8 mouse cellular contexts compared by ENCODE assay signal in the genomic region with DNA sequence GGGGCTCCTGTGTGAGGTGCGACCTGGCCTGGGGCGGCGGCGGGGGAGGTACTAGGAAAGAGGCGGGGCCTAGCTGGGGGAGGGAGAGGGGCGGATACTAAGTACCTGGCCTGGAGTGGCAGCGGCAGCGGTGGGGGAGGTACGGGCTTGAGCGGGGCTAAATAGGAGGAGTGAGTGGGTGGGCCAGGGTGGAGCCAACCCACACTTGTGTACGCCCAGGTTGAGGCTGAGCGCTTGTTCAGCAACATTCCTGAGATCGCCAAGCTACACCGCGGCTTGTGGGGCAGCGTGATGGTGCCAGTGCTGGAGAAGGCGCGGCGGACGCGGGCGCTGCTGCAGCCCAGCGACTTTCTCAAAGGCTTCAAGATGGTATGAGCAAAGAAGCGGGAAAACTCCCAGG. TPM values are rescaled to one million over a fixed set of nuclear protein-coding genes. Genes with fewer than 3 reads are reported as not detected.
A peak's percentile ranks its signal among the peaks of the same experiment; 100 is the strongest.
DNase-seq lines count a peak whose midpoint lies in the region; ATAC-seq and TF ChIP-seq lines count a peak whose summit lies in the region.

No protein-coding gene starts in this region.

- H3K27ac ChIP-seq in heart, postnatal 0 days (ENCODE audit: low read depth): no peak overlapping the region
- peak overlapping the region; percentile 82 for H3K27ac ChIP-seq in embryonic facial prominence, embryonic 14.5 days (replicated peaks; ENCODE audit: low read depth, low read length)
- peak overlapping the region; percentile 87 for H3K27ac ChIP-seq in lung, embryonic 16.5 days (ENCODE audit: low read length)
- peak overlapping the region; percentile 90 for H3K27ac ChIP-seq in stomach, postnatal 0 days (replicated peaks)

- H3K9ac ChIP-seq in heart, postnatal 0 days (replicated peaks; ENCODE audit: low read depth, low read length): no peak overlapping the region
- peak overlapping the region; percentile 19; the same call in 1 of the 2 replicates for H3K9ac ChIP-seq in embryonic facial prominence, embryonic 14.5 days (ENCODE audit: low read depth, low read length)
- H3K9ac ChIP-seq in lung, embryonic 16.5 days (ENCODE audit: low read length): peak overlapping the region; percentile 44; the same call in 1 of the 2 replicates
- peak overlapping the region; percentile 41; the same call in 1 of the 2 replicates for H3K9ac ChIP-seq in stomach, postnatal 0 days (ENCODE audit: low read length)

- TF ChIP-seq CTCF in heart, postnatal 0 days (IDR thresholded peaks at IDR 0.05; ENCODE audit: low read depth): no peak
- TF ChIP-seq CTCF in stomach, postnatal 0 days (IDR thresholded peaks at IDR 0.05; ENCODE audit: low read depth): no peak

- H3K4me2 ChIP-seq in heart, postnatal 0 days (ENCODE audit: low read depth, low read length): peak overlapping the region; percentile 49
- H3K4me2 ChIP-seq in embryonic facial prominence, embryonic 14.5 days (ENCODE audit: low read depth, low read length): peak overlapping the region; percentile 64
- peak overlapping the region; percentile 60 for H3K4me2 ChIP-seq in lung, embryonic 16.5 days (ENCODE audit: low read depth, low read length)
- H3K4me2 ChIP-seq in stomach, postnatal 0 days (replicated peaks; ENCODE audit: low read depth): peak overlapping the region; percentile 69

- ATAC-seq in heart, postnatal 0 days (ENCODE audit: insufficient read depth, low read depth): peak; percentile 30
- ATAC-seq in embryonic facial prominence, embryonic 14.5 days (ENCODE audit: low read depth): peak; percentile 87
- peak; percentile 92 for ATAC-seq in lung, embryonic 16.5 days (ENCODE audit: low read depth)
- ATAC-seq in stomach, postnatal 0 days (ENCODE audit: low FRiP score, low TSS enrichment): peak; percentile 87

- no peaks in the 10 kb centered on the region for H3K9me3 ChIP-seq in heart, postnatal 0 days (replicated peaks; ENCODE audit: control insufficient read depth, low read length)
- no peaks in the 10 kb centered on the region for H3K9me3 ChIP-seq in embryonic facial prominence, embryonic 14.5 days (ENCODE audit: control insufficient read depth, low read length)
- no peaks in the 10 kb centered on the region for H3K9me3 ChIP-seq in lung, embryonic 16.5 days (ENCODE audit: control insufficient read depth, low read length)
- H3K9me3 ChIP-seq in stomach, postnatal 0 days (ENCODE audit: control insufficient read depth, low read length): no peaks in the 10 kb centered on the region

- WGBS in heart, postnatal 0 days: 27% methylated on average over 24 of the region's 24 CpGs
- 13% methylated on average over 21 of the region's 24 CpGs for WGBS in embryonic facial prominence, embryonic 14.5 days
- 16% methylated on average over 24 of the region's 24 CpGs for WGBS in lung, embryonic 16.5 days
- WGBS in stomach, postnatal 0 days: 16% methylated on average over 23 of the region's 24 CpGs

- 0 out of 2 replicates have a peak, but pooled peaks cover 8% of the 10 kb centered on the region for H3K4me1 ChIP-seq in heart, postnatal 0 days (ENCODE audit: control insufficient read depth, insufficient read depth)
- 0 out of 2 replicates have a peak, but pooled peaks cover 14% of the 10 kb centered on the region for H3K4me1 ChIP-seq in embryonic facial prominence, embryonic 14.5 days (ENCODE audit: control insufficient read depth, insufficient read depth, low read length)
- peaks cover 13% of the 10 kb centered on the region for H3K4me1 ChIP-seq in lung, embryonic 16.5 days (replicated peaks; ENCODE audit: control insufficient read depth, insufficient read depth, low read length)
- no peaks in the 10 kb centered on the region for H3K4me1 ChIP-seq in stomach, postnatal 0 days (replicated peaks; ENCODE audit: control insufficient read depth, insufficient read depth)

- peak; percentile 13 for DNase-seq in heart, postnatal 0 days (ENCODE audit: low spot score)
- DNase-seq in heart, postnatal 36 days: no peak
- peak; percentile 94 for DNase-seq in embryonic facial prominence, embryonic 14.5 days (ENCODE audit: low spot score)
- peak; percentile 95 for DNase-seq in kidney, adult 9 months
- DNase-seq in stomach, postnatal 0 days (ENCODE audit: low spot score): peak; percentile 94
- DNase-seq in frontal cortex, adult 2 months (ENCODE audit: extremely low spot score in 1 of 2, low spot score in 1 of 2): no peak
- no peak for DNase-seq in spleen, adult 12 weeks (ENCODE audit: low spot score)

- no peaks in the 10 kb centered on the region; the same call in 1 of the 2 replicates for H3K27me3 ChIP-seq in heart, postnatal 0 days (ENCODE audit: control insufficient read depth, insufficient read depth, low read length)
- no peaks in the 10 kb centered on the region; the same call in 1 of the 2 replicates for H3K27me3 ChIP-seq in embryonic facial prominence, embryonic 14.5 days (replicated peaks; ENCODE audit: control insufficient read depth, insufficient read depth, low read length)
- no peaks in the 10 kb centered on the region for H3K27me3 ChIP-seq in lung, embryonic 16.5 days (ENCODE audit: control insufficient read depth, insufficient read depth, low read depth, low read length)
- H3K27me3 ChIP-seq in stomach, postnatal 0 days (ENCODE audit: control insufficient read depth, insufficient read depth, low read length): no peaks in the 10 kb centered on the region

- H3K36me3 ChIP-seq in heart, postnatal 0 days (replicated peaks; ENCODE audit: control insufficient read depth, insufficient read depth, low read length): peaks cover 89% of the 10 kb centered on the region
- H3K36me3 ChIP-seq in embryonic facial prominence, embryonic 14.5 days (ENCODE audit: control insufficient read depth, insufficient read depth, low read length): peaks cover 79% of the 10 kb centered on the region
- peaks cover 33% of the 10 kb centered on the region for H3K36me3 ChIP-seq in lung, embryonic 16.5 days (ENCODE audit: control insufficient read depth, insufficient read depth, low read length)
- peaks cover 15% of the 10 kb centered on the region for H3K36me3 ChIP-seq in stomach, postnatal 0 days (ENCODE audit: control insufficient read depth, insufficient read depth, low read length)

- peak overlapping the region; percentile 24 for H3K4me3 ChIP-seq in heart, postnatal 0 days (ENCODE audit: low read depth, low read length)
- H3K4me3 ChIP-seq in embryonic facial prominence, embryonic 14.5 days (ENCODE audit: low read depth, low read length): peak overlapping the region; percentile 33
- peak overlapping the region; percentile 39 for H3K4me3 ChIP-seq in lung, embryonic 16.5 days (ENCODE audit: low read length)
- H3K4me3 ChIP-seq in stomach, postnatal 0 days (ENCODE audit: low read depth, low read length): peak overlapping the region; percentile 36

- intact Hi-C loops in heart, postnatal 36 days (cut with DNase I): no loop called here

- TF ChIP-seq EP300 in heart, postnatal 0 days (IDR thresholded peaks at IDR 0.05; ENCODE audit: low read depth): no peak
- no peak for TF ChIP-seq EP300 in stomach, postnatal 0 days (optimal IDR thresholded peaks at IDR 0.05)

RNA-seq across cellular contexts. Expression of a gene that starts 8.2 kb away (rescaled TPM):
- total RNA-seq in heart, postnatal 0 days (2014; rRNA removed; ENCODE audit: low replicate concordance): 0.89 TPM in 1 of 2 replicates, not detected in the other
- 0.75 and 1.2 TPM in 2 replicates for polyA plus RNA-seq in heart, postnatal 0 days (2015; fragmentation: Nextera tagmentation; extraction: Ambion mirVana)
- 1 to 10 TPM in 1 of 2 experiments, under 1 TPM in 1; 0.81 to 3.2 TPM for total RNA-seq in heart, postnatal 36 days (2021)
- 0.65 and 1.4 TPM in 2 replicates for polyA plus RNA-seq in embryonic facial prominence, embryonic 14.5 days (2014; fragmentation: Nextera tagmentation; extraction: Ambion mirVana)
- 1.6 and 2.4 TPM in 2 replicates for polyA plus RNA-seq in lung, embryonic 16.5 days (2015; fragmentation: Nextera tagmentation; extraction: Ambion mirVana)
- 0.49 and 0.96 TPM in 2 replicates for polyA plus RNA-seq in stomach, postnatal 0 days (2015; fragmentation: Nextera tagmentation; extraction: Ambion mirVana)
- 7.0 and 10.6 TPM in 2 replicates for polyA plus RNA-seq in frontal cortex, adult 2 months (2012; rRNA removed)

RNA-seq across cellular contexts. Expression of a gene that starts 35.2 kb away (rescaled TPM):
- total RNA-seq in heart, postnatal 0 days (2014; rRNA removed; ENCODE audit: low replicate concordance): 16.6 and 18.0 TPM in 2 replicates
- polyA plus RNA-seq in heart, postnatal 0 days (2015; fragmentation: Nextera tagmentation; extraction: Ambion mirVana): 8.8 and 10.6 TPM in 2 replicates
- 10 to 100 TPM; 14.9 to 21.9 TPM for total RNA-seq in heart, postnatal 36 days (2021)
- 12.0 and 13.4 TPM in 2 replicates for polyA plus RNA-seq in embryonic facial prominence, embryonic 14.5 days (2014; fragmentation: Nextera tagmentation; extraction: Ambion mirVana)
- polyA plus RNA-seq in lung, embryonic 16.5 days (2015; fragmentation: Nextera tagmentation; extraction: Ambion mirVana): 23.3 and 24.1 TPM in 2 replicates
- polyA plus RNA-seq in stomach, postnatal 0 days (2015; fragmentation: Nextera tagmentation; extraction: Ambion mirVana): 6.4 and 7.5 TPM in 2 replicates
- 41.1 and 49.7 TPM in 2 replicates for polyA plus RNA-seq in frontal cortex, adult 2 months (2012; rRNA removed)

RNA-seq across cellular contexts. Expression of a gene that starts 44.7 kb away (rescaled TPM):
- total RNA-seq in heart, postnatal 0 days (2014; rRNA removed; ENCODE audit: low replicate concordance): 0.34 and 0.97 TPM in 2 replicates
- polyA plus RNA-seq in heart, postnatal 0 days (2015; fragmentation: Nextera tagmentation; extraction: Ambion mirVana): 0.69 and 0.87 TPM in 2 replicates
- 1 to 10 TPM; 1.8 to 2.7 TPM for total RNA-seq in heart, postnatal 36 days (2021)
- 4.2 and 4.4 TPM in 2 replicates for polyA plus RNA-seq in embryonic facial prominence, embryonic 14.5 days (2014; fragmentation: Nextera tagmentation; extraction: Ambion mirVana)
- 6.6 and 10.1 TPM in 2 replicates for polyA plus RNA-seq in lung, embryonic 16.5 days (2015; fragmentation: Nextera tagmentation; extraction: Ambion mirVana)
- polyA plus RNA-seq in stomach, postnatal 0 days (2015; fragmentation: Nextera tagmentation; extraction: Ambion mirVana): 13.8 and 14.4 TPM in 2 replicates
- polyA plus RNA-seq in frontal cortex, adult 2 months (2012; rRNA removed): 1.1 and 1.3 TPM in 2 replicates

RNA-seq across cellular contexts. Expression of a gene that starts 51.2 kb away (rescaled TPM):
- not detected in 2 replicates for total RNA-seq in heart, postnatal 0 days (2014; rRNA removed; ENCODE audit: low replicate concordance)
- not detected in 2 replicates for polyA plus RNA-seq in heart, postnatal 0 days (2015; fragmentation: Nextera tagmentation; extraction: Ambion mirVana)
- total RNA-seq in heart, postnatal 36 days (2021): not detected
- 0.25 and 0.43 TPM in 2 replicates for polyA plus RNA-seq in embryonic facial prominence, embryonic 14.5 days (2014; fragmentation: Nextera tagmentation; extraction: Ambion mirVana)
- polyA plus RNA-seq in lung, embryonic 16.5 days (2015; fragmentation: Nextera tagmentation; extraction: Ambion mirVana): 0.54 and 0.87 TPM in 2 replicates
- 0.52 and 0.87 TPM in 2 replicates for polyA plus RNA-seq in stomach, postnatal 0 days (2015; fragmentation: Nextera tagmentation; extraction: Ambion mirVana)
- polyA plus RNA-seq in frontal cortex, adult 2 months (2012; rRNA removed): not detected in 2 replicates

Comparison
In these comparisons a context has a peak if more than half of its experiments do, and no peak if none do; other contexts are left out.
1. DNase-seq: peak in heart, postnatal 0 days (single experiment), embryonic facial prominence, embryonic 14.5 days (single experiment), kidney, adult 9 months (single experiment) and stomach, postnatal 0 days (single experiment); none in heart, postnatal 36 days (0 of 2), frontal cortex, adult 2 months (0 of 2) and spleen, adult 12 weeks (single experiment).
2. ATAC-seq: peak in every context shown above with its lines; median percentile 92 in lung, embryonic 16.5 days; 87 in embryonic facial prominence, embryonic 14.5 days; 87 in stomach, postnatal 0 days; 30 in heart, postnatal 0 days.
3. Peak in every context shown above with its lines, with median percentiles within 50 percentile points of each other: H3K4me2 ChIP-seq and H3K4me3 ChIP-seq.